Mouse (Mus musculus): ENCODE measurements around the gene Lrwd1. TPM values are rescaled to one million over a fixed set of nuclear protein-coding genes. Genes with fewer than 3 reads are reported as not detected.

The Lrwd1 gene
- polyA plus RNA-seq, 1 experiment, result 49.1 TPM

- no peaks in the 10 kb centered on the region for H3K27me3 ChIP-seq (ENCODE audit: control insufficient read depth, insufficient read depth, low read length, poor library complexity, severe bottlenecking)
- H3K4me1 ChIP-seq (ENCODE audit: control insufficient read depth, insufficient read depth, low read length), result peaks cover 11% of the 10 kb centered on the region
- H3K27ac ChIP-seq (ENCODE audit: insufficient read depth, low read length), result no peak overlapping the region
- H3K36me3 ChIP-seq (ENCODE audit: control insufficient read depth, insufficient read depth, low read length, poor library complexity, severe bottlenecking), result no peaks in the 10 kb centered on the region
- H3K4me3 ChIP-seq (ENCODE audit: low read depth, low read length), result no peak overlapping the region
- H3K9ac ChIP-seq (ENCODE audit: low read depth, poor library complexity, severe bottlenecking), result no peak overlapping the region
- TF ChIP-seq EP300 (IDR thresholded peaks at IDR 0.05; ENCODE audit: insufficient read depth, low read depth, low read length) (no peak), CTCF (IDR thresholded peaks at IDR 0.05; ENCODE audit: low read depth, low read length) (peak; percentile 92), POLR2A (IDR thresholded peaks at IDR 0.05; ENCODE audit: insufficient read depth, low read length) (no peak)
- no peaks in the 10 kb centered on the region for H3K9me3 ChIP-seq (replicated peaks; ENCODE audit: control insufficient read depth, insufficient read depth, low read length, poor library complexity, severe bottlenecking)
These were observed 31.4 kb downstream of the Lrwd1 start for GRCm38 (mm10) chr5:136104511-136104910.

DNA sequence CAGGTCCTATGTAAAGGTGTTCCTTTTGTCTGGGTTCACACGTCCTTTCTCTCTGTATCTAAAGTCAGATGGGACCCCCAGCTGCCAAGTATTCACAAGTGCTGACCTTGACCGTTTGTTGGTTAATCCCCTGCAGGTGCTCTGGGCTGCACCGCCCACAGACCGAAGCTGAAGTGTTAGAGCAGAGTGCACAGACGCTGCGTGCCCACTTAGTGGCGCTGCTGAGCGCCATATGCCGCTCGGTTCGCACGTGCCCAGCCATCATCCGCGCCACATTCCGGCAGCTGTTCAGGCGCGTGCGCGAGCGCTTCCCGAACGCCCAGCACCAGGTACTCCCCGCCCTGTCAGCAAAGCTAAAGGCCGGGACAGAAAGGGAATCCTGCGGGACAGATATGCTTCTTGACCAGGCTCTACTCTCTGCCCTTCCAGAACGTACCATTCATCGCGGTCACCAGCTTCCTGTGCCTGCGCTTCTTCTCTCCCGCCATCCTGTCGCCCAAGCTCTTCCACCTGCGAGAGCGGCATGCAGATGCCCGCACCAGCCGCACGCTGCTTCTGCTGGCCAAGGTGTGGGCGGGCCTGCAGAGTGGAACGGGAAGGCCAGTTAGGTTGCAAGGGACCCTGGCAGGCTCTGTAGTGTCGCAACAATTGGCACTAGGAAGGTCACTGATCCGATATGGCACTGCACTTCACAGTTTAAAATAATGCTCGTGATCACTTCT lies 33.6 kb downstream of the Lrwd1 start:
- no peaks in the 10 kb centered on the region for H3K27me3 ChIP-seq (ENCODE audit: control insufficient read depth, insufficient read depth, low read length, poor library complexity, severe bottlenecking)
- no peaks in the 10 kb centered on the region for H3K36me3 ChIP-seq (ENCODE audit: control insufficient read depth, insufficient read depth, low read length, poor library complexity, severe bottlenecking)
- H3K4me1 ChIP-seq (ENCODE audit: control insufficient read depth, insufficient read depth, low read length), result peaks cover 8% of the 10 kb centered on the region
- H3K9me3 ChIP-seq (replicated peaks; ENCODE audit: control insufficient read depth, insufficient read depth, low read length, poor library complexity, severe bottlenecking), result no peaks in the 10 kb centered on the region
- peak overlapping the region; percentile 49 for H3K4me3 ChIP-seq (ENCODE audit: low read depth, low read length)
- no peak overlapping the region for H3K27ac ChIP-seq (ENCODE audit: insufficient read depth, low read length)
- TF ChIP-seq CTCF (IDR thresholded peaks at IDR 0.05; ENCODE audit: low read depth, low read length), result peak; percentile 94
- TF ChIP-seq EP300 (IDR thresholded peaks at IDR 0.05; ENCODE audit: insufficient read depth, low read depth, low read length), result peak; percentile 95
- TF ChIP-seq POLR2A (IDR thresholded peaks at IDR 0.05; ENCODE audit: insufficient read depth, low read length), result no peak
- H3K9ac ChIP-seq (ENCODE audit: low read depth, poor library complexity, severe bottlenecking), result peak overlapping the region; percentile 16; the same call in 1 of the 2 replicates

DNA sequence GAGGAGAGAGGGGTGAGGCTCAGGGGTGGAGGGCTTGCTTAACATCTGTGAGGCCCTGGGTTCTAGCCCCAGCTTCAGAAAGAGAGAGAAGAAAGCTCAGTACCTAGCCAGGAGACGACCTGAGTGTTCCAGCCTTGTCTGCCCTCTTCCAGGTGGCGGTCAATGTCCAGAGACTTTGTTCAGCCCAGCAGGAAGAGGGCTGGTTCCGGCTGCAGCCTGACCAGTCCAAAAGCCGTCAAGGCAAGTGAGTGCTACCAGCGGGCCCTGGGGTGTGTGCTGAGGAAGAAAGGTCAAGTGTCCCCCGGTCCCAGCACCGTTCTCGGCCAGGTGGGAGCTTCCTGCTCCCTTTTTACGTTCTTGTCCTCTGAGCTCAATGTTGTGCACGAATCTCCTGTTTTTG lies 37.3 kb downstream of the Lrwd1 start:
- no peak overlapping the region for H3K27ac ChIP-seq (ENCODE audit: insufficient read depth, low read length)
- H3K4me1 ChIP-seq (ENCODE audit: control insufficient read depth, insufficient read depth, low read length), result peaks cover 16% of the 10 kb centered on the region
- H3K4me3 ChIP-seq (ENCODE audit: low read depth, low read length), result no peak overlapping the region
- no peaks in the 10 kb centered on the region for H3K36me3 ChIP-seq (ENCODE audit: control insufficient read depth, insufficient read depth, low read length, poor library complexity, severe bottlenecking)
- no peaks in the 10 kb centered on the region for H3K27me3 ChIP-seq (ENCODE audit: control insufficient read depth, insufficient read depth, low read length, poor library complexity, severe bottlenecking)
- H3K9me3 ChIP-seq (replicated peaks; ENCODE audit: control insufficient read depth, insufficient read depth, low read length, poor library complexity, severe bottlenecking), result no peaks in the 10 kb centered on the region
- TF ChIP-seq POLR2A (IDR thresholded peaks at IDR 0.05; ENCODE audit: insufficient read depth, low read length) (no peak), CTCF (IDR thresholded peaks at IDR 0.05; ENCODE audit: low read depth, low read length) (no peak), EP300 (IDR thresholded peaks at IDR 0.05; ENCODE audit: insufficient read depth, low read depth, low read length) (no peak)
- no peak overlapping the region for H3K9ac ChIP-seq (ENCODE audit: low read depth, poor library complexity, severe bottlenecking)

DNA sequence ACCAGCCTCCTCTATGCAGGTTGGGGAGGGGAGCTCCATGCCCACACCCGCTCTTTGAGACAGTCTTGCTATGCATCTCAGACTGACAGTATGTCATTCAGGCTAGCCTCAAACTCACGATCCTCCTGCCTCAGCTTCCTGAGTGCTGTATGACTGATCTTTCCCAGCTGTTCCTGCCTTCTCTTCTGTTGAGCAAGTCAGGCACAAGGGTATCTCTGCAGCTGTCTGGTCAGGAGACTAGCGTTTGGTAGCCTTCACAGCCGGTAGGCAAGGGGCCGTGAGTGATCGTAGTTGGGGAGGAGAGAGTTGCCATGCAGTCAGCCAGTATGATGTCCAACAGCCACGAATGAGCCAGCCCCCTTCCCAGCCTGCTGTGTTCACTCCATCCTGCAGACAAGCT lies 40.8 kb downstream of the Lrwd1 start:
- Histone ChIP-seq H3K9ac (ENCODE audit: low read depth, poor library complexity, severe bottlenecking) (no peak overlapping the region), H3K27me3 (ENCODE audit: control insufficient read depth, insufficient read depth, low read length, poor library complexity, severe bottlenecking) (no peaks in the 10 kb centered on the region)
- TF ChIP-seq POLR2A (IDR thresholded peaks at IDR 0.05; ENCODE audit: insufficient read depth, low read length), result no peak
- no peak for TF ChIP-seq EP300 (IDR thresholded peaks at IDR 0.05; ENCODE audit: insufficient read depth, low read depth, low read length)
- no peak for TF ChIP-seq CTCF (IDR thresholded peaks at IDR 0.05; ENCODE audit: low read depth, low read length)

GRCm38 (mm10) chr5:136094249-136095010 lies 41.4 kb downstream of the Lrwd1 start:
- TF ChIP-seq EP300 (IDR thresholded peaks at IDR 0.05; ENCODE audit: insufficient read depth, low read depth, low read length) (no peak), POLR2A (IDR thresholded peaks at IDR 0.05; ENCODE audit: insufficient read depth, low read length) (no peak), CTCF (IDR thresholded peaks at IDR 0.05; ENCODE audit: low read depth, low read length) (no peak)
- peaks cover 7% of the 10 kb centered on the region for H3K4me1 ChIP-seq (ENCODE audit: control insufficient read depth, insufficient read depth, low read length)
- H3K27ac ChIP-seq (ENCODE audit: insufficient read depth, low read length), result no peak overlapping the region
- no peak overlapping the region for H3K4me3 ChIP-seq (ENCODE audit: low read depth, low read length)
- H3K36me3 ChIP-seq (ENCODE audit: control insufficient read depth, insufficient read depth, low read length, poor library complexity, severe bottlenecking), result no peaks in the 10 kb centered on the region
- no peaks in the 10 kb centered on the region for H3K9me3 ChIP-seq (replicated peaks; ENCODE audit: control insufficient read depth, insufficient read depth, low read length, poor library complexity, severe bottlenecking)
- no peaks in the 10 kb centered on the region for H3K27me3 ChIP-seq (ENCODE audit: control insufficient read depth, insufficient read depth, low read length, poor library complexity, severe bottlenecking)
- H3K9ac ChIP-seq (ENCODE audit: low read depth, poor library complexity, severe bottlenecking), result no peak overlapping the region

More for the DNA sequence above, 40.8 kb downstream of the Lrwd1 start:
- Histone ChIP-seq H3K36me3 (ENCODE audit: control insufficient read depth, insufficient read depth, low read length, poor library complexity, severe bottlenecking) (no peaks in the 10 kb centered on the region), H3K9me3 (replicated peaks; ENCODE audit: control insufficient read depth, insufficient read depth, low read length, poor library complexity, severe bottlenecking) (no peaks in the 10 kb centered on the region), H3K4me3 (ENCODE audit: low read depth, low read length) (no peak overlapping the region), H3K27ac (ENCODE audit: insufficient read depth, low read length) (no peak overlapping the region), H3K4me1 (ENCODE audit: control insufficient read depth, insufficient read depth, low read length) (peaks cover 7% of the 10 kb centered on the region)

DNA sequence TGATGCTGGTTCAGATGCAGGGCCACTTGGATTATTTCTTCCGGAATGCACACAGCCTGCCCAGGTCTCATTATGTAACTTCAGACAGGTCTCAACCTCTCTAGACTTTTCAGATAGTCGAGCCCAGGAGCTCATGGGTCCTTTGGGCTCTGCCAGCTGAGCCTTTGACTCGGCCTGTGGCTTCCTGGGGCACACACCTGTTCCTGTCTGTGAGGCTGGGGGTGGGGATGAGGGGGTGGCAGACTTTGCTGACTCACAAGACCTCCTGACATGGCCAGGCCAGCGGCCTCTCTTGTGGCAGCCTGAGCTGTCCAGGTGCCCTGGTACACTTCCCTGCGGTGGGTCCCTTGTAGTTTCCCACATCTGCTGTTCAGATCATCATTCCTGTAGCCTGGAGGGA lies 43.9 kb downstream of the Lrwd1 start:
- H3K27ac ChIP-seq (ENCODE audit: insufficient read depth, low read length), result no peak overlapping the region
- TF ChIP-seq CTCF (IDR thresholded peaks at IDR 0.05; ENCODE audit: low read depth, low read length) (no peak), POLR2A (IDR thresholded peaks at IDR 0.05; ENCODE audit: insufficient read depth, low read length) (no peak), EP300 (IDR thresholded peaks at IDR 0.05; ENCODE audit: insufficient read depth, low read depth, low read length) (no peak)

More for the DNA sequence above, 43.9 kb downstream of the Lrwd1 start:
- Histone ChIP-seq H3K27me3 (ENCODE audit: control insufficient read depth, insufficient read depth, low read length, poor library complexity, severe bottlenecking) (no peaks in the 10 kb centered on the region), H3K9me3 (replicated peaks; ENCODE audit: control insufficient read depth, insufficient read depth, low read length, poor library complexity, severe bottlenecking) (no peaks in the 10 kb centered on the region), H3K36me3 (ENCODE audit: control insufficient read depth, insufficient read depth, low read length, poor library complexity, severe bottlenecking) (no peaks in the 10 kb centered on the region), H3K4me1 (ENCODE audit: control insufficient read depth, insufficient read depth, low read length) (peaks cover 5% of the 10 kb centered on the region), H3K4me3 (ENCODE audit: low read depth, low read length) (no peak overlapping the region), H3K9ac (ENCODE audit: low read depth, poor library complexity, severe bottlenecking) (no peak overlapping the region)
